Mouse (Mus musculus) small intestine, adult 2 months (tissue): Measurements from ENCODE around the gene Cdc42se2. TPM values are rescaled to one million over a fixed set of nuclear protein-coding genes. Genes with fewer than 3 reads are reported as not detected.

Experiments
- H3K27ac ChIP-seq: fragments of 200-500 bp; 2 replicates; pipeline ENCODE4 v1.5.1; 2012; ENCODE audit warnings: low read depth, low read length, control low read depth, inconsistent platforms; ENCODE audit not compliant: insufficient read depth
- H3K27me3 ChIP-seq: fragments of 200-500 bp; 2 replicates; pipeline ENCODE4 v1.6.1; 2012; ENCODE audit warnings: mild to moderate bottlenecking, moderate library complexity, low read length, inconsistent platforms; ENCODE audit not compliant: control insufficient read depth, insufficient read depth
- H3K36me3 ChIP-seq: fragments of 200-500 bp; 2 replicates; pipeline ENCODE4 v1.6.1; 2012; ENCODE audit warnings: mild to moderate bottlenecking, low read length, control low read depth, inconsistent platforms; ENCODE audit not compliant: control insufficient read depth, insufficient read depth
- H3K4me1 ChIP-seq: fragments of 200-500 bp; 2 replicates; pipeline ENCODE4 v1.6.1; 2012; ENCODE audit warnings: low read length, inconsistent platforms, mixed read lengths; ENCODE audit not compliant: control insufficient read depth, insufficient read depth, insufficient read length
- H3K4me3 ChIP-seq: fragments of 200-500 bp; 2 replicates; pipeline ENCODE4 v1.5.1; 2012; ENCODE audit warnings: low read depth, mild to moderate bottlenecking, control low read depth, inconsistent platforms, low read length, moderate library complexity
- CTCF ChIP-seq: fragments of 200-500 bp; IDR thresholded peaks from 2 replicates; pipeline ENCODE4 v1.5.1; 2012; ENCODE audit warnings: low read depth, mild to moderate bottlenecking, control low read depth, inconsistent platforms, low read length, moderate library complexity, mixed read lengths; ENCODE audit not compliant: insufficient replicate concordance, insufficient read length; ENCODE audit errors: extremely low read depth
- POLR2A ChIP-seq: fragments of 200-500 bp; IDR thresholded peaks from 2 replicates; pipeline ENCODE4 v1.6.1; 2012; ENCODE audit warnings: low read depth, mild to moderate bottlenecking, control low read depth, inconsistent platforms, low read length, moderate library complexity
- WGBS: fragments of 180-500 bp; shearing (Covaris S2); methylation state at CpG from one replicate; pipeline ENCODE4 v1.1.7; 2018; 5-methylcytosine and 5-hydroxymethylcytosine counted together
- polyA plus RNA-seq: library from polyadenylated mRNA; depleted of rRNA; stranded (reverse); fragments of >200 nt; gene quantifications from 2 replicates; pipeline ENCODE4 v1.2.3, GENCODE M21; 2012

The Cdc42se2 gene
- polyA plus RNA-seq, 1 experiment, result 69.2 TPM

DNA sequence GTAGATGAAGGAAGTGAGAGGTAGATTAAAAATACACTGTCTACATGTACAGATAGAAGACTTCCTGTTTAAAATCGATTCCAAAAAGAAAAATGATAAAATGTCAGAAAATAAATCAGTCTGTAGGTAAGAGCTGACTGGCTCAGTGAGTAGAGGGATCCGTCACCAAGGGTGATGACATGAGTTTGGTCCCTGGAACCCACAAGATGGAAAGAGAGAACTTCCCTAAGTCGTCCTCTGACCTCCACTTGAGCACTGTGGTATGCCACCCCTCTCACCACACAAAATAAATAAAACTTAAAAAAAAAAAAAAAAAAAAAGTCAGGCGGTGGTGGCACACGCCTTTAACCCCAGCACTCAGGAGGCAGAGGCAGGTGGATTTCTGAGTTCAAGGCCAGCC, 50.6 kb downstream of the Cdc42se2 start:
- Histone ChIP-seq H3K4me1 (peaks cover 4% of the 10 kb centered on the region; the same call in 1 of the 2 replicates), H3K4me3 (no peak overlapping the region), H3K36me3 (peaks cover 37% of the 10 kb centered on the region), H3K27me3 (no peaks in the 10 kb centered on the region), H3K27ac (no peak overlapping the region)
- TF ChIP-seq CTCF, result no peak
- TF ChIP-seq POLR2A, result no peak
- WGBS, result 80% methylated on average over 5 of the region's 5 CpGs

DNA sequence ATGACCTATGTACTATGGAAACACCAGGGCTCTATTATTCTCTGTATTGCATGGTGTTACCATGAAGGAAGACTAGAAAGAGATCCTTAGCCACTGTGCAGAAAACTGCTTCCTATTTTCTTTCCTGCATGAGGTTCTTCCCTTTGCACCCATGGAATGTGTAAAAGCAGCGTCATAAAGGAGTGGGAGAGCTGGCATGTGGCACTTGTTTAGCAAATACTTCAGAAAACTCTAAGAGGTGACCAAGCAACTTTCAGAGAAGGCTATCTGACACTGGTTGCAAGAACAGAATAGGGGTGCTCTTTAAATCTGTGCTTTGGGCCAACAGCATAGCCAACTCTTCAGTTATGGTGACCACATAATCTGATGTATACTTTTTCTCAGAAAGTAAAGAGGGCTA, 52.4 kb downstream of the Cdc42se2 start:
- H3K27ac ChIP-seq, result no peak overlapping the region
- no peak overlapping the region for H3K4me3 ChIP-seq
- WGBS, result 86% methylated on average over 1 of the region's 1 CpGs
- H3K27me3 ChIP-seq, result no peaks in the 10 kb centered on the region
- peaks cover 33% of the 10 kb centered on the region for H3K36me3 ChIP-seq
- TF ChIP-seq POLR2A (no peak), CTCF (no peak)
- H3K4me1 ChIP-seq, result peaks cover 7% of the 10 kb centered on the region; the same call in 1 of the 2 replicates

DNA sequence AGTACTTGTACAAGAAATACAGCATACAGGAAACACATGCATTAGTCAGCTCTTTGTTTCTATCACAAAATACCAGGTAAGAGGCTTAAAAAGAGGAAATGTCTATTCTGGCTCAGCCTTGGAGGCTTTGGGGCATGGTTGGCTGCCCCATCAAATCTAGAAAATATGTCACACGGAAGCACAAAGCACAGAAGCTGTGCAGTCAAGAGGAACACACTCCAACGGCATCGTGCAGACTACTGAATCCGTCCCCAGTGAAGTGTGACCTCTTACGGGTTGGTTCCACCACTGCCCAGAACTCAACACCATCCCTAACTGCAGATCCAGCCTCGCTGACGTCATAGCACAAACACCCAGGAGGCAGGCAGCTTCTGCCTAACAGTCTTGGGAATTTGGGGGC, 53.9 kb downstream of the Cdc42se2 start:
- Histone ChIP-seq H3K27ac (no peak overlapping the region), H3K4me1 (peaks cover 7% of the 10 kb centered on the region; the same call in 1 of the 2 replicates), H3K27me3 (no peaks in the 10 kb centered on the region), H3K36me3 (peaks cover 24% of the 10 kb centered on the region), H3K4me3 (no peak overlapping the region)
- TF ChIP-seq CTCF (no peak), POLR2A (no peak)
- 85% methylated on average over 7 of the region's 7 CpGs for WGBS

DNA sequence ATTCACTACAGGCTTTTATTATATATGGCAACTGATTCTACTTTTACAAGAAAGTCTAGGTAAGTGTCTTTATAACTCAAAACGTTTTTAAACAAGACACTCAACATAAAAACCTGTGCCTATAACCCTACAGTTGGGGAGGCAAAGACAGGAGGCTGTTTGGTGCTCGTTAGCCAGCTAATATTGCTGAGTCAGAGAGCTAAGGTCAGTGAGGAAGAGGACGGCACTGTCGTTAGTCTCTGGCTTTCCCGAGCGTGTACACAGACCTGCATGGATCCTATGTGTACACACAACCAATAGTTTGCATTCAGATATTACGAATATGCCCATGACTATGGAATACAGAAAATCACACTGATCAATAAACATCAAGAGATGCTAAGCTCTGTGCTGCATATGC, 56.1 kb downstream of the Cdc42se2 start:
- no peak for TF ChIP-seq POLR2A
- TF ChIP-seq CTCF, result no peak
- H3K36me3 ChIP-seq, result peaks cover 20% of the 10 kb centered on the region
- H3K4me3 ChIP-seq, result no peak overlapping the region
- no peak overlapping the region for H3K27ac ChIP-seq
- peaks cover 10% of the 10 kb centered on the region; the same call in 1 of the 2 replicates for H3K4me1 ChIP-seq
- WGBS, result 32% methylated on average over 7 of the region's 7 CpGs
- H3K27me3 ChIP-seq, result no peaks in the 10 kb centered on the region

DNA sequence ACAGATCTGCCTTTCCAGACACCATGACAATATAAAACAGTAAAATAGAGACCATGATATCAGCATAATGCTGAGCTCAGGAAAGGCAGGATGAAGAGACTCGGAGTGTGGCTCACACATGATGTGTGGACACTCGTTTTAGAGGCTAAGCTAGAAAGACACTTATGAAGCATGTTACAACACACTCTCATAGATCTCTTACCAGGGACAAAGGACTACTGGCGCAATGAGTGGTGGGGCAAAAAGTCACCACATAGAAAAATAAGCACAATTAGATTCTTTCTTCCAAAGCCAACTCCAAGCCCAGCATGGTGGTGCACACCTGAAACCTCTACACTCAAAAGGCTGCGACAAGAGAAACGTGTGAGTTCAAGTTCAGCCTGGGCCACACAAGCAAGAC, 56.5 kb downstream of the Cdc42se2 start:
- Histone ChIP-seq H3K4me1 (peaks cover 9% of the 10 kb centered on the region; the same call in 1 of the 2 replicates), H3K4me3 (no peak overlapping the region), H3K27me3 (no peaks in the 10 kb centered on the region), H3K36me3 (peaks cover 22% of the 10 kb centered on the region), H3K27ac (no peak overlapping the region)
- TF ChIP-seq CTCF (no peak), POLR2A (no peak)
- 92% methylated on average over 5 of the region's 5 CpGs for WGBS

DNA sequence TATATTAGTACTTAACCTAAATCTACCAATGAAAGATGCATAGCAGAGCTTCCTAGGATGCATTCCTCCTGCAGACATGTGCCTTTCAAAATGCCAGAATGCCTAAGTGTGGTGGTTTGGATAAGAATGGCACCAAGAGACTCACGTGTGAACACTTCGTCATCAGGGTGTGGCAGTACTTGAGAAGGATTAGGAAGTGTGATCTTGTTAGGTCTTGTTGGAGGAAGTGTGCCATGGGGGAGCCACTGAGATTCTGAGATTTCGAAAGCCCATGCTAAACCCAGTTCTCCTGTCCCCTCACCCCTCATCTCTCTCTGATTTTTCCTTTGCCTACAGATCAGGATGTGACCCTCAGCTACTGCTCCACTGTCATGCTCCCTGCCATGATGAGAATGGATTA, 58.2 kb downstream of the Cdc42se2 start:
- Histone ChIP-seq H3K4me3 (no peak overlapping the region), H3K36me3 (peaks cover 16% of the 10 kb centered on the region), H3K27ac (0 out of 2 replicates have a peak overlapping the region, but pooled peaks have one; percentile 7), H3K4me1 (peaks cover 11% of the 10 kb centered on the region), H3K27me3 (no peaks in the 10 kb centered on the region)
- 83% methylated on average over 3 of the region's 3 CpGs for WGBS
- no peak for TF ChIP-seq CTCF
- TF ChIP-seq POLR2A, result no peak

DNA sequence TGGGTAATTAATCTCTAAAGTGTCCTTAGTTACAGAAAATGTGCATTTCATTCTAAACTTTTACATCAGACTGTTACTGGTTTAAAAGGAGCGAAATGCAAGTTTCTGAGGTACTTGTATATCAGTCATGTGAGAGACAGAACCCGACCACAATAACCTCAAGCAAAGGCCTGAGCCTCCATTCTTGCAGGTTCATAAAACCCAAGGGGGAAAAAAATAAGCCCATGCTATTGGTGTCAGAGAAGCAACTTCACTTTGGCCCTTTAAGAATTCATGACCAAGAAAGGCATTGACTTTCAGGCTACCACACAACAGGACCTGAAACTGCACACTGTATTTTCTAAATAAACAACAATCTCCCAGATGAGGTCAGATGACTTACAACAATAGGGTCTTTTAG, 59.1 kb downstream of the Cdc42se2 start:
- Histone ChIP-seq H3K27me3 (no peaks in the 10 kb centered on the region), H3K27ac (peak overlapping the region; percentile 82; the same call in 1 of the 2 replicates), H3K4me1 (peaks cover 11% of the 10 kb centered on the region), H3K4me3 (no peak overlapping the region), H3K36me3 (peaks cover 20% of the 10 kb centered on the region)
- TF ChIP-seq POLR2A, result no peak
- WGBS, result 79% methylated on average over 2 of the region's 2 CpGs

DNA sequence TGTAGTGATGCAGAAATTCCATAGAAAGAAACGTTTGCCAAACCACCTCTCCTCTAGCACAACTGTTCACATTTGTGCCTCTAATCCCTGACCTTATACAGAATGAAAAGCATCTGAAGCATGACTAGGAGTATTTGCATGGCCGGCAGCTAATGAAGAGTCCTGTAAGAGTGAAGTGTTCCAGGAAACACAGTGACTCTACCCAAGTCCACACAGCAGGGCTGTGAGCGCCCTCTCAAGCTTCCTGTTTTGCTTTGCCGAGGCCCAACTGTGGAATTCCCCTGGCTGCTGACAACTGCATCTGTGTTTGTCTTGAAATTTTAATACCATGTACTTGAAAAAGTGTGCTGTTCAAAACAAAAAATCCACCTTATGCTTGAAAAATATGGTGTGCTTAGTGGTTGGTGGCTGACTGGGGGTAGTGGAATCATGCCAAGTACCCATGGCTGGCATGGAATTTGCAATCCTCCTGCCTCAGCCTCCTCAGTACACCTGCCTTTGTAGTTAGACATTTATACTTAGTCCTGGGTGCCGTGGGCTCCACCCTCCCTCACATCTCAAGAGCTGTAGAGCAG, 60.1 kb downstream of the Cdc42se2 start:
- WGBS, result 52% methylated on average over 5 of the region's 5 CpGs
- Histone ChIP-seq H3K4me3 (no peak overlapping the region), H3K27ac (peak overlapping the region; percentile 82), H3K36me3 (peaks cover 28% of the 10 kb centered on the region), H3K4me1 (peaks cover 11% of the 10 kb centered on the region), H3K27me3 (no peaks in the 10 kb centered on the region)
- TF ChIP-seq POLR2A, result no peak
- TF ChIP-seq CTCF, result 0 out of 2 replicates have a peak, but pooled peaks have one; percentile 6
